Mouse (Mus musculus) left cerebral cortex, postnatal 14 days (tissue): ENCODE data around the gene Nfatc4. TPM values are rescaled to one million over a fixed set of nuclear protein-coding genes. Genes with fewer than 3 reads are reported as not detected.
A peak's percentile ranks its signal among the peaks of the same experiment; 100 is the strongest.

ENCODE experiments used
- DNase-seq, 2 experiments: peaks; one replicate each; pipeline ENCODE4 v3.0.0; 2021 to 2022; ENCODE audit warnings: low spot score in 2 of 2, mixed read lengths in 1 of 2
- intact Hi-C: fragments of 180-260 bp; cut with DNase I; formaldehyde crosslinking; loops from one replicate; pipeline ENCODE4 v1.15.1; 2025
- total RNA-seq, 2 experiments: library from RNA; stranded (reverse); gene quantifications; 2 replicates each; pipeline ENCODE4 v1.2.3; 2021

The Nfatc4 gene
- total RNA-seq, 2 experiments from 2014 or later = 3.0 to 4.0 TPM

GRCm38 (mm10) chr14:55845506-55846294, 22.8 kb downstream of the Nfatc4 start:
- intact Hi-C loops = no loop called here
- DNase-seq = no peak

GRCm38 (mm10) chr14:55850885-55851284, 27.9 kb downstream of the Nfatc4 start:
- intact Hi-C loops = no loop called here
- no peak for DNase-seq

- DNase-seq = peak; percentile 30
Observed at GRCm38 (mm10) chr14:55852646-55853551, 30.0 kb downstream of the Nfatc4 start.

DNA sequence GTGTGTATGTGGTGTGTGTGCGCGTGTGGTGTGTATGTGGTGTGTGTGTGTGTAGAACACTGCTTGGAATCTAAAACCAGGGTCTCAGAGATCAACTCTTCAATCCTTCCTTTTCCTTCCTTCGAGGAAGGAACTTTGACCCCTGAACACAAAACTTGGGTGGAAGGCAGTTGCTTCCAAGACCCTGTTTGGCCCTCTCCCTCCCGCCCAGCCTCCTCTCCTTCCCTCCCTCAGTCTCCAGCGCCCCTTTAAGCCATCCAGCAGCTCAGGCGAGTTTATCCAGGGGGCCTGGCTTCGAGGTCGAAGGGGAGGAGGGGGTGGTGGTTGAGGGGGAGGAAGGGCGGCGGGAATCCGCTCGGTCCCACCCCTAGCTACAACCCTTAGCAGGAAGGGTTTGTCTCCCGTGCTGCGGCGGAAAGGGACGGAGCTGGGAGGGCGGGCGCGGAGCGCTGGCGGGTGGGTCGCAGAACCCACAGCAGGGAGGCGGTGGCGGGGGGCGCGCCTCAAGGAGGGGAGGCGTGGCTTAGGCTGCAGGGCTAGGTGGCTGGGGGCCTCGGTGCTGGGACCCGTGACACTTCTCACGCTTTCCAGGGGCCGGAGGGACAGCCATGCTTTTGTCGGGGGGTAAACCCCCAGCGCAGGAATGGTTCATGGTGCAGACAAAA, 30.8 kb downstream of the Nfatc4 start, which contains the start of gene Nynrin:
TSS of gene Nynrin (plus strand) at position 390 of the 665 bp plus-strand sequence.
- intact Hi-C loops = no loop called here
- DNase-seq = peak in 1 of 2 experiments; percentile 45

More at GRCm38 (mm10) chr14:55852646-55853551, 30.0 kb downstream of the Nfatc4 start:
- intact Hi-C loops = no loop called here

GRCm38 (mm10) chr14:55854406-55855100, 31.6 kb downstream of the Nfatc4 start:
- no peak for DNase-seq
- intact Hi-C loops = no loop called here

DNA sequence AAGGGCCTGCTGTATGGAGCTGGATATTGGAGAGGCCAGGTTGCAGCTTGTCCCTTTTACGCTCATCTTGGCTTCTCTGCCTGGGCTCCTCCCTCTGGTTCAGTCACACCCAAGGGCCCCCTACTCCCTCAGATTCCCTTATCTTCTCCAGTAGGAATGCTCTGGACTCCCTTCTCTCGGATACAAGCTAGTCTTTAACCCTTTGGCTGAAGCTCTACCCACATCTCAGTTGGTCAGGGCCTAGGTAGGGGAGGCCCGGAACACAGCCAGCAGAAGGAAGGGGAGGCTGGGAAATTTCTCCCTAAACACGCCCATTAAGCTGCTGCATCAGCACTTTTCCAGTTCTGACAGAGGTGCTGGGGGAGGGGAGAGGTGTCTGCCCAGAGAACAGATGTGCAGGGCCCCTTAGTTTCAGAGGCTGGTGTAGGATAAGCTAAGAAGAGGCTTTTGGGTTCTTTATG, 32.2 kb downstream of the Nfatc4 start:
- intact Hi-C loops = no loop called here
- no peak for DNase-seq

DNA sequence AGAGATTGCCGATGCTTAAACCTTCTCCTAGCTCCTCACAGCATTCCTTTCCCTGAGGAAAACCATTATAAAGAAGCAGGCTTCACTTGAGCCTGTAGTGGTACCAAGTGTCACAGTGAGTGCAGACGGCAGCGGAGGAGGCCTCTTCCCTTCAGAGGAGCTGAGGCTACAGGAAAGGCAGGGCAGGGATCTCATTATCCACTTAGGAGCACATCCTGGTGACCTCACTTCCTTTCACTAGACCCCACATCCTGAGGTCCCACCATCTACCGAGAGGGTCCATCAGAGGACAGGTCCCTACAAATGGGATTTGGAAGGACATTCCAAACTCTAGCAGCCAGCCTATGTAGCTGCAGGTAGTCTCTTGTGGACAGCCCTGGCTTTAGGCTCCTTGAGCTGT, 34.6 kb downstream of the Nfatc4 start:
- intact Hi-C loops = no loop called here
- no peak for DNase-seq

- intact Hi-C loops = loop anchor here (5.0 kb wide), 1 partner anchor 40 kb away; the partner anchor contains the start of gene Nfatc4
- DNase-seq = no peak
Observed at GRCm38 (mm10) chr14:55862186-55862585, 39.2 kb downstream of the Nfatc4 start.

DNA sequence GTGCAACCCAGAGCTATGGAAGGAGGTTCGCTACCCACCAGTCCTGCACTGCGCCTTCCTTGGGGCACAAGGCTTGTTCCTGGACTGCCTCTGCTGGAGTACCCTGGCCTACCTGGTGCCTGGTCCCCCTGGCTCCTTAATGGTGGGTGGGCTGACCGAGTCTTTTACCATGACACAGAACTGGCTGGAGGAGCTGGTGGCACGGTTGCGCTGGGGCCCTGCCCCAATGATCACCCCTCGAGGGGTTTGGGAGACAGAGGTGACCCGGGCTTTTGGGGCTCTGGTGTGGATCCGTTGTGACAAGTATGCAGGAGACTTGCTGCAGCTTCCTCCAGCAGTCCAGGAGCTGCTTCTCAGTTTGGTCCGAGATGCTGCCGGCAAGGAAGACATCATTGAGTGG, 40.0 kb downstream of the Nfatc4 start:
- intact Hi-C loops = loop anchor here (5.0 kb wide), 1 partner anchor 41 kb away; the partner anchor contains the start of gene Nfatc4
- no peak for DNase-seq

DNA sequence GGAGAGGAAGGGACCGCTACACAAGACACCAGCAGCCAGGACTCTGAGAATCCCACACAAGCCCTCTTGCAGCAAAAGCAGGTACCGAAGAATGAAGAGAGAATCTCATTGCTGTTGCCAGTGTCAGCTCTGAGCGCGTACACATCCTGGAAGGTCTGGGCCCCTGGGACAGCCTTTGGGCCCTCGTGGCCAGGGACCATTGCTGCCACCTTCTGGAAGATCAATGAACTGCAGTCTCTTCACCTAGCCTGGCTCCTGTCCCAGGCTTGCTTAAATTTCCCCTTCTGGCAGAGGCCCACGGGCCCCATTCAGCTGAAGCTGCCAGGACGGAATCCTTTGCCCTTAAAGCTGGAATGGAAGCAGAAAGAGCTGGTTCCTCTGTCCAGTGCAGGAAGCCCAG, 40.8 kb downstream of the Nfatc4 start:
- DNase-seq = peak; percentile 36 to 72
- intact Hi-C loops = loop anchor here (5.0 kb wide), 1 partner anchor 41 kb away; the partner anchor contains the start of gene Nfatc4

DNA sequence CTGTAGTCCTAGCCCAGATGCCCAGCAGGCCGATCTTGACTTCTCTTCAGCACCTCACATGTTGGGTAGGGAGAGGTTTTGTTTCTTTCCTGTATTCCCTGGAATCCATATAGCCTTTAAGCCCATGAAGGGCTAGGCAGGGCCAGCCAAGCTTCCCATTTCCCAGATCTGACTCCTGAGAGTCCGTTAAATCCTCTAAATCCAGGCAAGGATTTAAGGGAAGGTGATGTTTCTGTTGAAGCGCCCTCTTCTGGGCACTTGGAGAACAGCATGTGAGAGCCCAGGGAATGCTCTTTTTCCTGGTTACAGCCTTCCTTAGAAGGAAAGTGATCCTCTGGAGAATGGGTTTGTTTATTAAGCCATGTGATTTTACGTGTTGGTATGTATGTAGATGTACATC, 44.0 kb downstream of the Nfatc4 start:
- DNase-seq = peak; percentile 52 to 64
- intact Hi-C loops = loop anchor here (5.0 kb wide), 1 partner anchor 85 kb away; the partner anchor contains the start of gene Adcy4

GRCm38 (mm10) chr14:55868230-55869026, 45.5 kb downstream of the Nfatc4 start:
- DNase-seq = no peak
- intact Hi-C loops = loop anchor here (5.0 kb wide), 1 partner anchor 86 kb away; the partner anchor contains the start of gene Adcy4

- intact Hi-C loops = loop anchor here (5.0 kb wide), 1 partner anchor 87 kb away; the partner anchor contains the start of gene Adcy4
- DNase-seq = no peak
Observed at GRCm38 (mm10) chr14:55869538-55869937, 46.6 kb downstream of the Nfatc4 start.

DNA sequence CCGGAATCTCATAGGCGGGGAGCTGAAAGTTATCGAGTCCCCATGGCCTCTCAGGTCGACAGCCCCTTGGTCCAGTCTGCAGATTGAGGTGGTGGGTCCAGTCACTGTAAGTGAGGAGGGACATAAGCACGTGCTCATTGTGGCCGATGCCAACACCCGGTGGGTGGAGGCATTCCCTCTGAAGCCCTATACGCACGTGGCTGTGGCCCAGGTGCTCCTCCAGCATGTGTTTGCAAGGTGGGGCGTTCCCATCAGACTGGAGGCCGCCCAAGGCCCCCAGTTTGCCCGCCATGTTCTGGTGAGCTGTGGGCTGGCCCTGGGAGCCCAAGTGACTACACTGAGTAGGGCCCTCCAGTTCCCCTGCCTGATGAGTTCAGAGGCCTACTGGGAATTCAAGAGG, 49.1 kb downstream of the Nfatc4 start:
- intact Hi-C loops = no loop called here
- no peak for DNase-seq

- DNase-seq = no peak
- intact Hi-C loops = no loop called here
Observed at GRCm38 (mm10) chr14:55872551-55872950, 49.6 kb downstream of the Nfatc4 start.

DNA sequence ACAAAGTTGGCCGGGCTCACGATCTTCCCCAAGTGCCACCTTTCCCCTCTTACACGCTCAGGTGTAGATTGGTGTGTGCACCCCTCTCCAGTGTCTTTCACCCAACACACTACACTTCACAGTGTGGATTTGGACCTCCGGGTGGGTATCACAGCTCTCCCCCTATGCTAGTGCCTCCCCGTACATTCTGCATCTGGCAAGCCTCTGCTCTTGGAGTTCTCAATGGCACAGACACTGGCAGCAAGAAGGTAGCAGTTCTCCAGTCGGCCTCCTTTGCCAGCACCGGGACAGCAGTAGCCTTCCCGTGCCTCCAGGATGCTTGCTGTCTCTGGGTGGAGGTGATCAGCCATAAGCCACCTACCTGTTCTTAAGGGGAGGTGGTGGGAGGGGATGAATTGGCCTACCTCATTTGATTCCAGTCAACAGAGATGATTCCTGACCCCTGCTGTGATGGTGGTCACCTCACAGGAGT, 50.3 kb downstream of the Nfatc4 start:
- DNase-seq = no peak
- intact Hi-C loops = no loop called here
